Mouse (Mus musculus) midbrain, embryonic 14.5 days (tissue): ENCODE measurements around the gene Mamdc4. TPM values are rescaled to one million over a fixed set of nuclear protein-coding genes. Genes with fewer than 3 reads are reported as not detected.

Source experiments
- ATAC-seq: fragments of 200-750 bp; cut with Nextera tagmentation; 2 replicates; pipeline ENCODE4 v1.8.0; 2017; ENCODE audit warnings: moderate number of reproducible peaks, moderate library complexity; ENCODE audit not compliant: low FRiP score, low TSS enrichment
- DNase-seq: peaks from one replicate; pipeline ENCODE4 v3.0.0-alpha.2; 2015
- H3K27ac ChIP-seq: fragments of 300-500 bp; sonication (generic); replicated peaks from 2 replicates; pipeline ENCODE4 v1.5.1; 2014; ENCODE audit warnings: mild to moderate bottlenecking, low read depth, low read length, moderate library complexity
- H3K27me3 ChIP-seq: fragments of 300-500 bp; sonication (generic); 2 replicates; pipeline ENCODE4 v1.6.1; 2014; ENCODE audit warnings: low read length, control low read depth, mixed read lengths; ENCODE audit not compliant: control insufficient read depth, insufficient read depth
- H3K36me3 ChIP-seq: fragments of 300-500 bp; sonication (generic); 2 replicates; pipeline ENCODE4 v1.6.1; 2014; ENCODE audit warnings: low read length, control low read depth; ENCODE audit not compliant: control insufficient read depth, insufficient read depth
- H3K4me1 ChIP-seq: fragments of 300-500 bp; sonication (generic); 2 replicates; pipeline ENCODE4 v1.6.1; 2014; ENCODE audit warnings: mild to moderate bottlenecking, antibody characterized with exemption, low read length, control low read depth; ENCODE audit not compliant: control insufficient read depth, insufficient read depth
- H3K4me2 ChIP-seq: fragments of 300-500 bp; sonication (generic); 2 replicates; pipeline ENCODE4 v1.6.1; 2014; ENCODE audit warnings: mild to moderate bottlenecking, low read length, moderate library complexity
- H3K4me3 ChIP-seq: fragments of 300-500 bp; sonication (generic); replicated peaks from 2 replicates; pipeline ENCODE4 v1.5.1; 2014; ENCODE audit warnings: low read depth, low read length
- H3K9ac ChIP-seq: fragments of 300-500 bp; sonication (generic); replicated peaks from 2 replicates; pipeline ENCODE4 v1.6.1; 2014; ENCODE audit warnings: mild to moderate bottlenecking, low read length, moderate library complexity
- H3K9me3 ChIP-seq: fragments of 300-500 bp; sonication (generic); 2 replicates; pipeline ENCODE4 v1.6.1; 2016; ENCODE audit warnings: low read length, control low read depth, mixed read lengths; ENCODE audit not compliant: control insufficient read depth
- WGBS: fragments of 180-500 bp; shearing (Covaris S2); extraction: QIAGEN DNeasy Blood & Tissue Kit; methylation state at CpG from one replicate; pipeline ENCODE4 v1.1.7; 2014; 5-methylcytosine and 5-hydroxymethylcytosine counted together
- polyA plus RNA-seq: library from polyadenylated mRNA; unstranded; fragments of >200 nt; fragmentation: Nextera tagmentation; extraction: Ambion mirVana; gene quantifications from 2 replicates; pipeline ENCODE4 v1.2.1, GENCODE M21; 2014

The Mamdc4 gene
- polyA plus RNA-seq, 1 experiment from 2014 or later = 3.9 TPM

DNA sequence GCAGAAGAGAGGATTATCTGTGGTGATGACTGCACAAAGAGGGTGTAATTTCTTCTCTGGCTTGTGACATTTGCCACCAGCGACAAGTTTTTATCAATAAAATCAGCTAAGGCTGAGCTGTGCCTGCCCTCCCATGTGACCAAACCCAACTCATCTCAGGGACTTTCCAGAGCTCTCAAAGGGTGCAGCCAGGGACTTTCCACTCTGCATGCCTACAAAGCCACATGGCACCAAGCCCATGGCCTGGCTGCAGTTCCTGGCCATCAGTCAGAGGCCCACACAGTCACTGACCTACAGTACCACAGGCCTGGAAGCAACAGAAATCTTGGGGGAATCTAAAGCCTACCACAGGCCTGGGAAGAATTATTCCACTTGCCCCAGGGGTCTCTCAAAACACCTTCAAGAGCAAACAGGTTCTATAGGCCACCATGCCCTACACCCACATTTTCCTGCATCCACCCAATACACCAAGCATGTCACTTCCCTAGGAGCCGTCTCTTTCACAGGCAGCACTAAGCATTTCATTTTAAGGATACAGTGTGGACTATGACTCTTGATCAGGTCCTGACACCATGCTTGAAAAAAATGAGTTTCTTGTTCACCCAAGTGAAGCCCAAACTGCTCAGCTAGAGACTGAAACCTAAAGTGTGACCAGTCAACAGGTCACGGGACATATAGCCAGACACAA, 40.3 kb downstream of the Mamdc4 start:
- Histone ChIP-seq H3K4me2 (no peak overlapping the region), H3K4me3 (no peak overlapping the region), H3K9ac (no peak overlapping the region), H3K27me3 (no peaks in the 10 kb centered on the region), H3K27ac (no peak overlapping the region), H3K4me1 (no peaks in the 10 kb centered on the region), H3K9me3 (no peaks in the 10 kb centered on the region), H3K36me3 (peaks cover 43% of the 10 kb centered on the region)
- 88% methylated on average over 3 of the region's 3 CpGs for WGBS
- DNase-seq = no peak
- no peak for ATAC-seq

DNA sequence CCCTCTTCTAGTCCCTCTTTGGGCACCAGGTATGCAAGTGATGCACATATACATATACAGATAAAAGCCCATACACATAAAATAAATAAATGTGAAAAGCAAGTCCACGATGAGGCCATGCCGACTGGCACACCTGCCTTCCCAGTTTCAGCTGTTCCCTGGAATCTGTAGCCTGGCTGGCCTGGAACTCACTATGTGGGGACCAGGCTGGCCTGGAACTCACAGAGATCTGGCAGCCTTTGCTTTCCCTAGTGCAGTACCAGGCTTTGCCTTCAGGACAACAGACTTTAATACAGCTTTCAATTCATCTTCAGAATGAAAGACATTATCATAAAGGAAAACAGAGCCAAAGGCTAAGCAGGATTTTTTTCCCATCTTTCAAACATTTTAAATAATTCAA, 40.9 kb downstream of the Mamdc4 start:
- Histone ChIP-seq H3K9me3 (no peaks in the 10 kb centered on the region), H3K4me1 (no peaks in the 10 kb centered on the region), H3K27me3 (no peaks in the 10 kb centered on the region), H3K9ac (no peak overlapping the region), H3K36me3 (peaks cover 49% of the 10 kb centered on the region), H3K4me2 (no peak overlapping the region), H3K27ac (no peak overlapping the region), H3K4me3 (no peak overlapping the region)
- DNase-seq (no peak), ATAC-seq (no peak)
- WGBS = 94% methylated on average over 2 of the region's 2 CpGs

DNA sequence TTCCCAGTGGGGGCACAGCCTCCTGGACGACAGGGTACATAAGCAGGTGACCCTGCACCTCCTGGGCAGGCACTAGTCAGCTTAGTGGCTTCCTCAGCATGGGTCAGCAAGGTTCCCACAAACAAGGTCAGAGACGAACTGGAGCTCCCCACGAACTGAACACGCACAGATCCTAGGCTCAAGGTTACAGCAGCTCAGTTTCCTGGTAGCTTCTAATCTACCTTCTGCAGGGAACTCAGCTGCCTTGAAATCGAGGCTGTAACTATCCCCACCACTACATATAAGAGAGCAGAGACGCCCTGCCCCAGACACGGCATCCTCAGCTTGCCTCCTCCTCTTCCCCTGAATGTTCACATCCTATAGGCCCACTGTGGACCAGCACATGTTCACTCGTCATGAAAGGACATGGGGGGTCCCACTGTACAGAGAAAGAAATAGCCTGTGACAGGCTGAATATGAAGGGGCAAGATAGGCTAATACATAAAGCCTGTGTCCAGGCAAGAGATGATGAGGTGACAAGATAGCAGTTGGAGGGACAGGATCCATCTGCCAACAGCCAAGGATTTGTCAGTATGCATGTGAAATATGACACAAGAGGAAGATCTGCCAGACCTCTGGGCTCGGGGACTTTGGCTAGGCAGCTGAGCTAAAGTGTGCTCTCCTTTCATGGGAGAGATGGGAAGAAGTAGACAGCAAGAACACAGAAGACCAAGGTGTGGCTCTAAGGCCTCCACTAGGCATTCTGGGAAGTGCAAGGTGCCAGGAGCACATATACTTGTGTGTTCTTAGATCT, 47.9 kb downstream of the Mamdc4 start:
- H3K4me3 ChIP-seq = no peak overlapping the region
- DNase-seq (no peak), ATAC-seq (no peak)
- H3K4me1 ChIP-seq = no peaks in the 10 kb centered on the region
- H3K27me3 ChIP-seq = no peaks in the 10 kb centered on the region
- no peak overlapping the region for H3K27ac ChIP-seq
- H3K36me3 ChIP-seq = peaks cover 79% of the 10 kb centered on the region
- no peak overlapping the region for H3K9ac ChIP-seq
- H3K9me3 ChIP-seq = no peaks in the 10 kb centered on the region
- WGBS = 95% methylated on average over 9 of the region's 9 CpGs
- H3K4me2 ChIP-seq = no peak overlapping the region

Other genes with a start within 250 kb of the Mamdc4 start
- gene Man1b1, start 242.5 kb downstream of the Mamdc4 start, polyA plus RNA-seq = 71.2 and 78.7 TPM in 2 replicates
- 19.2 and 19.8 TPM in 2 replicates for gene Dpp7, start 218.5 kb downstream of the Mamdc4 start, polyA plus RNA-seq
- 2.6 and 5.3 TPM in 2 replicates for gene Uap1l1, start 209.2 kb downstream of the Mamdc4 start, polyA plus RNA-seq
- gene Sapcd2, start 202.5 kb downstream of the Mamdc4 start, polyA plus RNA-seq = 13.0 and 15.4 TPM in 2 replicates
- gene Entpd2, start 179.0 kb downstream of the Mamdc4 start, polyA plus RNA-seq = 2.0 and 2.1 TPM in 2 replicates
- 374 and 422 TPM in 2 replicates for gene Npdc1, start 175.5 kb downstream of the Mamdc4 start, polyA plus RNA-seq
- gene Fut7, start 151.6 kb downstream of the Mamdc4 start, polyA plus RNA-seq = 0.17 and 0.26 TPM in 2 replicates
- 16.9 and 17.7 TPM in 2 replicates for gene Abca2, start 146.1 kb downstream of the Mamdc4 start, polyA plus RNA-seq
- 1.7 and 1.9 TPM in 2 replicates for gene Clic3, start 118.0 kb downstream of the Mamdc4 start, polyA plus RNA-seq
- gene Paxx, start 113.8 kb downstream of the Mamdc4 start, polyA plus RNA-seq = 95.4 and 126 TPM in 2 replicates
- 3.7 and 71.9 TPM in 2 replicates for gene Ptgds, start 104.8 kb downstream of the Mamdc4 start, polyA plus RNA-seq
- gene Lcn12, start 80.9 kb downstream of the Mamdc4 start, polyA plus RNA-seq = not detected in 2 replicates
- gene Fbxw5, start 74.1 kb downstream of the Mamdc4 start, polyA plus RNA-seq = 110 and 117 TPM in 2 replicates
- gene C8g, start 73.1 kb downstream of the Mamdc4 start, polyA plus RNA-seq = 5.5 and 6.1 TPM in 2 replicates
- 17.3 and 19.2 TPM in 2 replicates for gene Traf2, start 27.9 kb downstream of the Mamdc4 start, polyA plus RNA-seq
- 318 and 409 TPM in 2 replicates for gene Edf1, start 17.0 kb downstream of the Mamdc4 start, polyA plus RNA-seq
- 167 and 206 TPM in 2 replicates for gene Phpt1, start 379 bp upstream of the Mamdc4 start, polyA plus RNA-seq
- 8.8 and 9.2 TPM in 2 replicates for gene Ajm1, start 6.9 kb upstream of the Mamdc4 start, polyA plus RNA-seq
- gene Rabl6, start 33.7 kb upstream of the Mamdc4 start, polyA plus RNA-seq = 60.9 and 62.6 TPM in 2 replicates
- 0.28 and 0.33 TPM in 2 replicates for gene Ccdc183, start 42.8 kb upstream of the Mamdc4 start, polyA plus RNA-seq
- gene Tmem141, start 47.2 kb upstream of the Mamdc4 start, polyA plus RNA-seq = 38.4 and 46.5 TPM in 2 replicates
- gene Fcna, start 53.2 kb upstream of the Mamdc4 start, polyA plus RNA-seq = 2.8 TPM in 1 of 2 replicates, not detected in the other
- gene Lcn8, start 78.3 kb upstream of the Mamdc4 start, polyA plus RNA-seq = not detected in 2 replicates
- gene Lcn5, start 83.1 kb upstream of the Mamdc4 start, polyA plus RNA-seq = not detected in 2 replicates
- gene Lcn6, start 101.9 kb upstream of the Mamdc4 start, polyA plus RNA-seq = not detected in 2 replicates
- not detected in 2 replicates for gene Lcn10, start 107.9 kb upstream of the Mamdc4 start, polyA plus RNA-seq
- gene Obp2a, start 125.2 kb upstream of the Mamdc4 start, polyA plus RNA-seq = not detected in 2 replicates
- gene Bmyc, start 131.9 kb upstream of the Mamdc4 start, polyA plus RNA-seq = 114 and 151 TPM in 2 replicates
- not detected in 2 replicates for gene Obp2b, start 162.2 kb upstream of the Mamdc4 start, polyA plus RNA-seq
- gene Lcn3, start 190.7 kb upstream of the Mamdc4 start, polyA plus RNA-seq = not detected in 2 replicates
- gene Lcn11, start 202.2 kb upstream of the Mamdc4 start, polyA plus RNA-seq = not detected in 2 replicates
- gene Gm13539, start 207.4 kb upstream of the Mamdc4 start, polyA plus RNA-seq = not detected in 2 replicates
- not detected in 2 replicates for gene Glt6d1, start 241.0 kb upstream of the Mamdc4 start, polyA plus RNA-seq
- gene Lcn9, start 248.3 kb upstream of the Mamdc4 start, polyA plus RNA-seq = not detected in 2 replicates